Mouse (Mus musculus) adrenal gland, adult (tissue): ENCODE measurements around the gene Soga1.

Source experiments
- DNase-seq, 2 experiments: peaks; one replicate each; pipeline ENCODE4 v3.0.0; 2022 to 2023; ENCODE audit warnings: low spot score in 1 of 2; ENCODE audit not compliant: inconsistent age in 2 of 2

The Soga1 gene

DNA sequence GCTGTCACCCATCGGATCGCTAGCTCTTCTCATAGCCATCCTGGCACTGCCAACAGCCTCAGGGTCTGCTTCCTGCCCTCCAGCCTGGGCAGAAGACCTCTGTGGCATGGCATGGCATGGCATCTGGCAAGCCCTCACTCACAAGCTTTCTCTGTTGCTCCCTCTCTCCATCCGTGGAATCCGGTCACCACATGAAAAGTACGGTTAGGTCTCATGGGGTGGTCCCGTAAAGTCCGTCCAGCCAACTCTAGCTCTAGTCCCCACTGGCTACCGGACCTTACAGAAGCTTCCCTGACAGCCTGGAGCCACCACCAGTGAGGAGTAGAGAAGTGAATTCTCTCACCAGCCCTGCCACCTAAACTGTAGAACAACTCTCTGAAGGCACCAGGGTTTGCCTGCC, 2.3 kb upstream of the Soga1 start:
- no peak for DNase-seq

DNA sequence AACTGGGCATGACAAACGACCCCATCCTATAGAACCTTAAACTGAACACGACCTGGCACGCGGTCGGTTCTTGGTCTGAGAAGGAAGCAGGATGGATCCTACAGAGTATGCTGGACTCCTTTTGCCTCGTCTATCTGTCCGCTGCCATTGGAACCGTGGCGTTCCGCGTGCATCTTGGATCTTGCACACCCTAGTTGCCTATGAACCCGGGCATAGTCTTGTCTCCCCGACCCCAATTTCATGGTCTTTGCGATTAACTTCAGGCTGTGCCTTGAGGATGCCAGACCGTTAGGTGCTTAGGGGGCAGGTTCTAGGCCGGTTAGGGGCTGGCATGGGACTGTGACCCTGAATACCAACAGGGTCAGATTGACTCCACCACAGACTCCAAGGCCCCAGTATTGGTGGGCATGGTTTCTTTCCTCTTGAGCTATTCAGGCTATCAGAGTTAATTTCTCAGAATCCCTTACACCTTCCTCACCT, 687 bp upstream of the Soga1 start:
- no peak for DNase-seq

DNA sequence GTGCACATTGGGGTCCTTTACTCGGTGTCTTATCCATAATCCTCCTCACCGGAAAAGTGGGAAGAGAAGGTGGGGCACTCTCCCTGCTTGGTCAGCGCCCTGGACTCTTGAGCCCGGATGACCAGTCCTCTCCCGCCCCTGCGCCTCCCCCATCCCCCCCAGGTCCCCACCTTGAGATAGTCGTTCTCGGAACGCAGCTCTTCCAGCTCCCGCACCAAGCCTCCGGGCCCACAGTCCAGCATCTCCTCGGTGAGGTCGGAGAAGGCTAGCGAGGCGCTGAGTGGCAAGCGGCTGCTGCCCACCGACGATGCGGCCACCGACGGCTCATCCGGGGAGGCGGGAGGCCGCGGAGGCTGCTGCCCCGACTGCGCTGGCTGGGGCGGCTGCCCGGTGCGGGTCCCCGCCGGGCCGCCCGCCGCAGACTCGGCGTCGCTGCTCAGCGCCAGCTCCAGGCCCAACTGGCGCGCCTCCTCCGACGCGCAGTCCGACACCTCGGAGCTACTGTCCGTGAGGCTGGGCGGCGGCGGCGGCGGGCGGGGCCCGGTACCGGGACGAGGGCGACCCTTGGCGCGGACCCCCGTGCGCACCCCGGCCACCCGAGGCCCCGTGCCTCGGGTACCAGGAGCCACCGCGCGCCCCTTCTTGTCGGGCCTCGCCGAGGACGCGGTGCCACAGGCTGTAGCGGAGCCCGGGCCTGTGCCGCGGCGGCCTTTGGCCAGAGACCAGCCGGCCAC, 828 bp downstream of the Soga1 start:
- DNase-seq: peak; percentile 56 to 88

DNA sequence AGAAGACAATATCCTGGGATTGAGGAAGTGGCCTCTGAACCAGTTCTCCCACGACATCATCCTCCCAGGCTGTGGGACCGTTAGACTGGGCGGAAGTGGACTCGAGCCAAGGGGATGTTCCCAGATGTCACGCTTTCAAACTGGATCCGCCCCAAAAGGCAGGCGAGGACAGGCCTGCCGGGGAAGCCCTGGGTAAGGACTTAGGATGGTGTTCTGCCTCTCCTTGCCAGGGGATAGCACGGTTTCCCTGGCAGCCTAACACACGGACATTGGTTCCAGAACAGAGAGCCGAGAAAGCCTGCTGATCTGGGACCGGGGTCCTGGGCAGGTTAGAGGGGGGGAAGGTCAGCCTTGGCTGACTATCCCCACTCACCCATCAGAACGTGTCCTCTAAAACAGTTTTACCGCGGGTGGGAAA, 1.4 kb downstream of the Soga1 start:
- peak; percentile 93 to 97 for DNase-seq

DNA sequence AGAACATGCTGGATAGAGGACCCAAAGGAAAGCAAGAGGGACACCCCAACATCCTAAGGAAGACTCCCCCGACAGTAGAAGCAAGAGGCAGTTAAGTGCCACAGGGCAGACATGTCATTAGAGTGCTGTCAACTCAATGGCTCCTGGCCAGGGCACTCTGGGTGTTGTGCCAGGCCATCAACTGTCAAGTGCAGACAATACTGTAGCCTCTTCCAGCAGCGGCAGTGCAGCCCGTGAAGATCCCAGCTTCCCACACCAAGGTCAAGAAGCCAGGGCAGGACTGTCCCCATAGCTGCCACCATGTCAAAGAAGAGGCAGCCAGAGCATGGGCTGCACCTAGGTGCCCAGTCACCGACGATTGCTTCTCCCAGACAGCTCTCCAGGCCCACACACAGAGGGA, 1.9 kb downstream of the Soga1 start:
- peak; percentile 79 to 88 for DNase-seq

DNA sequence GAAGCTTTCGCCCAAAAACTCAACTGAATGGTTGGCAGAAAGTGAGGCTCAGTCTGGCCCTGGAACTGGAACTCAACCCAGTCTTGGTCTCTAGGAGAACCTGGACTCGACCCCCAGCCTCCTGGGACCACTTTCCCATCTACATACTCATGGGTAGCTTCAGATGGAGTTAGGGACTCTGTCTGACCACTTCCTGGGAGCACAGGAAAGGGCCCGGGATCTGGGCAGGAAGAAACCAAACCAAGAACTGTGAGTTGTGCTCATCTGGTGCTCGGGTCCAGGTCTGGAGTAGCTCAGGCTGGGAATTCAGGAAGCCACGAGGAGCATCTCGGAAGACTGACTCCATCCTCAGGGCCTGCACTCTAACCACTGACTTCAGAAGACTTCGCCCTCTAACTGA, 2.5 kb downstream of the Soga1 start:
- DNase-seq: peak in 1 of 2 experiments; percentile 43

DNA sequence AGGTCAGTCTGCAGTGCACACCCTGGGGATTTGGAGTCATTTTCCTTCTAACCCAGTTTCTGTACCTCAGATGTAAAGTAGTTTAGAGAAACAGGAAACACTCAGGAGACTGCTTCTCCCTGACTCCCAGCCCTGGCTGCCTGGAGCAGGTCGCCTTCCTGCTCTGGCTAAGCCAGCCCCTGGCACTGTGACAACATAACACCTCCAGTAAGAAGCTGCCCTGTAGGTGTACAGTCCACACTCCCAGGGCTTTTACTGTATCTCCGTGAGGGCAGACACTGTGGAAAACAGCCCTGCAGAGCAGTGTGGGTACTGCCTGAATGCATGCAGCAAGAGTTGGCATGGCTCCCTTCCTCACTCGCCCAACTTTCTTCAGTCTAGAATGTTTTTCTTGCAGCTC, 3.4 kb downstream of the Soga1 start:
- peak; percentile 33 to 71 for DNase-seq

DNA sequence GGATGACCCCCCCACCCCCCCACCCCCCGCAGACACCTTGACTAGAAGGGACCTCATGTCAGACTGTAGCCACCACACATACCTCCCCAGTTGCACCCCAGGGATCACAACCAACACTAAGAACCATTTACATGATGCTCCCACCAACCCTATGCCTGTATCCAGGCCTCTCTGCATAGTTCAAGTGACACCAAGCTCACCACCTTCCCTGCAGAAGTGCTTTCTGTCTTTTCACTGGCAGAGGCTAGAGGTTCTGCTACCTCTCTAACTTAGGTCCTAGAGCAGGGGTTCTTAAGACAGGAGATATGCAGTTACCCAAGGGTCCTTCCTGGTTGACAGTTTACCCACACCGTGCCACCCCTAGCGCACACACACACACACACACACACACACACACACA, 3.8 kb downstream of the Soga1 start:
- DNase-seq: peak in 1 of 2 experiments; percentile 47

DNA sequence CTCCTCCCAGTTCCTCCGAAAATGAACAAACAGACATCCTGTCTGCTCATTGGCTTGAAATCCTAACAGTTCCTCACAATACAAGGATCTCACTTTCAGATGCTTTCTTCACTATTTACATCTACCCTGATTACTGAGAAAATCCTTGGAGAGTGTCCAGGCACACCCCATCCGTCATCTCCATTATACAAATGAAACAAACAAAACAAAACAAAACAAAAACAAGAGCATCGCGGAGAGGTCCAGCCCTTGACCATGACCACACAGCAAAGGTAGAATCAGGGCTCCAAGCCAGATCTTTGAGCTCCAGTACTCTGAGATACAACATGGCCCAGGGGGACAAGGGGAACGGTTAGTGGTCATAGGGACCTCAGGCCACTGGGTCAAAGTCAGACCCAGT, 4.3 kb downstream of the Soga1 start:
- DNase-seq: peak in 1 of 2 experiments; percentile 26

DNA sequence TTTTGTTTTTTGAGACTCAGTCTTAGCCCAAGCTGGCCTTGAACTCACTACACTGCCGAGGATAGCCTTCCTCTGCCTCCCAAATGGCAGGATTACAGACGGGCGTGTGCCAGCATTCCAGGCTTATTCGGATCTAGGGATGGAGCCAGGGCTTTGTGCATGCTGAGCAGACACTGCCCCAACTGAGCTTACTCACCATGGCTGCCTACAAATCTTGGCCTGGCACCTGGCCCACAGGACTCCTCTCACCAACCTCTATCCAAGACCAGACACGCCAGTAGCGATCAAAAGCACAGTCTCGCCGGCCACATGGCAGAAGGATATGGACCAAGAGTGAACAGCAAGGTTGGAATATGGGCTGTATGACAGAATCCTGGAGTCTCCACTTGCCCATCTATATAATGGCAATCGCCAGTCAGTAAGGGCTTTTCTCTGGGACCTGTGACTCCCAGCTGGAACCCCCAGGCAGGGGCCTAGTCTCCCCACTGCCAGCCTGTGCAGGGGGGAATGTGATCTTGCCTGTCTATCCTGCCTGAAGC, 4.8 kb downstream of the Soga1 start:
- DNase-seq: peak; percentile 82 to 84

DNA sequence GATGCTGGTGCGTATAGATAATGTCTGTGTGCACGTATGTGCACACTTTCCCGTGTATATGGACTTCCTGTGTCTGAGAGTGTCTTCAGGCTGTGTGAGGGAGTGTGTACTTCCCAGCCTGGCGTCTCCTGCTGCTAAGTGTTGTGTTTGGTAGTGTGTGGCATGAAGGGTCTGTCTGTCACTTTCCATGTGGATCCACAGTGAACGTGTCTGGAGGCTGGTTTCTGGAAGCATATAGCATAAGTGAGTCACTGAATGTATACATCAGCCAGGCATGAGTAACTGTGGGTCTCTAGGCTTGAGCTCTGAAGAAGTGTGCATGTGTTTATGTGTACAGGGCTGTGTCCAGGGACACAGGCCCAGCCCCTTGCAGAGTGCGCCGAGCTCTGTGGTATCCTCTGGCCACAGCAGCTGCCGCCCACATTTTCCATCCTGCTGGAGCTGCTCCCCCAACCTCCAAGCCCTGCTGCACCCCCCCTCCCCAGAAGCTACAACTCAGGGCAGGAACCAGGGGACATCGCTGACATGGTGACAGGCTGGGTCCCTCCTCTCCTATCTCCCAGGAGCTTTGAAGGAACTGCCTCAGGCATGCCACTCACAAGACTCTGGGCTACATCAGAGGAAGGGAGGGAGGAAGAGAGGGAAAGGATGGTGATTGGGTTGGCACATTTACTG, 5.5 kb downstream of the Soga1 start:
- peak; percentile 26 for DNase-seq

DNA sequence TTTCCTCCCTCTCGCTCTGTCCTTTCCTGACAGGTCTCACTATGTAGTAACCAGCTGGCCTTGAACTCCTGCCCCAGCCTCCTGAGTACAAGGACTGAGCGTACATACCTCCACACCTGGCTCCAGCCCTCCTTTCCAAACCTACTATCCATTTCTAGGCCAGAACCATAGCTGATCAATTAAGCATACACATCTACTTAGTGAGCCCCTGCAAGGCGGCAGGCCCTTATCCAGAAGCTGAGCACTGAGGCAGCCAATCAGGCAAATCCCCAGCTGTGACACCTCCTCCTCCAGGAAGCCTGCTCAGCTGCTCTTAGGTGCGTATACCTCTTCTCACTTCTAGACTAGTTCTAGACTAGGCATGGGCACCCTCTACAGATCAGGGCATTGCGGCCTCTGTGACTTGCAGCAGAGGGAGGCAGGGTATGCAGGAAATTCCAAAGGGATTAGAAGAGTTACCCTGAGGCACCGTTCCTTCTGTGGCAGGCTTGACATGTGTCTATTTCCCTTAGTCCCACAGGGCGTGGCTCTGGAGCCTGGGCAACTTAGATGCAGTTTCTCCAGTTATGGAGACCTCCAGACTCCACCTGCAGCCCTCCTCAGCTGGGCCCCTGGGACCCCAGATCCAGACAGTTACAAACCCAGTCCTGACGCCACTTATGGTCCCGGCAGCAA, 6.6 kb downstream of the Soga1 start:
- peak; percentile 34 to 66 for DNase-seq

DNA sequence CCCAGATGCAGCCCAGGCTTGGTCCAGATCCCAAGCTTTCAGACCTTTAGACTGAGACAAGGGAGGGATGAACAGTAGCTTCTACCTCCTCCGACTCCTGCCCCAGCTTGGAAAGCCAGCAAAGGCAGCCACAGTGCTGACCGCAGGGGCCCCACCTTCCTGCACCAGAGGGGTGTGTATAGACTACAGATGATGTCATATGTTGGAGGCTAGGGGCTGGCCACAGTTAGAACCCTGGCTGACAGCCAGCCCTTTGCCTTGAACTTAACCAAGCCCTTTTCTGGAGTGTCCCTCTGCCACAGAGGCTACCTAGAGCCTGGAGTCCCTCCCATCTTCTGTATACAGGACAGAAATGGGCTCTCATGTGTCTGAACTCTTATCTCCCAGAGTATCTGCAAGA, 7.5 kb downstream of the Soga1 start:
- peak; percentile 92 to 95 for DNase-seq

DNA sequence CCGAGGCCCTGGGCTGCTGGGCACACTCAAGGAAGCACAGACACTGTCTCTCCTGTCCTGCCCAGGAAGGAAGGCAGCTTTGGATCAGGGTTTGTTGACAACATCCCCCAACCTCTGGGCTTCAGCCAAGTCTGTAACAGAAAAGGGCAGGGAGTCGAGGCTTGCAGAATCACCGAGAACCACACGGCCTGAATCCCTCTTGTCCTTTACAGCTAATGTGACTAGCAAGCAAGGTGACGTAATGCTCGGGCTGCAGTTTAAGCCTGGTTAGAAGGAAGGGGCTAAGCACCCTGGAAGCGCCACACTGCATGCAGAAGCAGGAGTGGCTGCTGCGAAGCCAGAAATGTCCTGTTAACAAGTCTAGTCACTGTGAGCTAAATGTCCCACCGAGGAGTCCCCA, 8.7 kb downstream of the Soga1 start:
- DNase-seq: peak; percentile 82 to 90

DNA sequence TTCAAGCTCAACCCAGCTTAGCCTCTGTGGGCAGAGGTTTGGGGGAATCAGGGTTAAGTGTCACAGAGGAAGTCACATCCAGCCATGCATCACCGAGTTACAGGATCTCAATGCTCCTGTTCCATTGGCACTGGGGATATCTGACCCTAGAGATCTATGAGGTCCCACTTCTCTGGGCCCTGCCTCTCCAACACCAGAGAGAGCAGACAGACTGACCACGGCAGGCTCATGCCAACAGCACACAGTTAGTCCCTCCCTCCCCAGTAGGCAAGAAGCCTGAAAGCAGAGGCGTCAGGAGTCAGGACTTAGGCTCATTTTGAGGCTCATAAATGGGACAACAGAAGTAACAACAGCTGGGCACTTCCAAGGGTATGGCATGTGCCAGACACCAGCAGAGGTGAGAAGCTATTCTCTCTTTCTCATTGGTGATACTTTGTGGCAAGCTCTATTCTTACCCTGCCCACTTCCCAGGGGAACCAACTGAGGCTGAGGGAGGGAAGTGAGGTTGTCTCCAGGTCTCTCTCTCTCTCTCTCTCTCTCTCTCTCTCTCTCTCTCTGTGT, 9.2 kb downstream of the Soga1 start:
- peak; percentile 28 to 69 for DNase-seq

DNA sequence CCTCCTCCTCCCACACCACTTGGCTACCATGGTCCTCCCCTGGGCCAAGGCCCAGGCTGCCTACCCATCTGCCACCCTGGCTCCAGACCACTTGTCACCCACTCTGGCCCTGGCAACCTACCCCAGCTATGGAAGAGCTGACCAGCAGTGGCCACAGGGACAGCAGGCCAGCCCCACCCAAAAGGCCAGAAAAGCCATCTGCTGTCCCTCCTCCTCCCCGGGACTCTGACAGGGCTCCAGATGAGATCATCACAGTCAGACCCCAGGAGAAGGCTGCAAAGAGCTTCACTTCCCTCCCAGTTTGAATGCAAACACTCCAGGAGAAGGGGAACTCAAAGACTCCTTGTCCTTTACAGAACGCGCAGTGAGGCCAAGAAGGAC, 9.7 kb downstream of the Soga1 start:
- DNase-seq: no peak

DNA sequence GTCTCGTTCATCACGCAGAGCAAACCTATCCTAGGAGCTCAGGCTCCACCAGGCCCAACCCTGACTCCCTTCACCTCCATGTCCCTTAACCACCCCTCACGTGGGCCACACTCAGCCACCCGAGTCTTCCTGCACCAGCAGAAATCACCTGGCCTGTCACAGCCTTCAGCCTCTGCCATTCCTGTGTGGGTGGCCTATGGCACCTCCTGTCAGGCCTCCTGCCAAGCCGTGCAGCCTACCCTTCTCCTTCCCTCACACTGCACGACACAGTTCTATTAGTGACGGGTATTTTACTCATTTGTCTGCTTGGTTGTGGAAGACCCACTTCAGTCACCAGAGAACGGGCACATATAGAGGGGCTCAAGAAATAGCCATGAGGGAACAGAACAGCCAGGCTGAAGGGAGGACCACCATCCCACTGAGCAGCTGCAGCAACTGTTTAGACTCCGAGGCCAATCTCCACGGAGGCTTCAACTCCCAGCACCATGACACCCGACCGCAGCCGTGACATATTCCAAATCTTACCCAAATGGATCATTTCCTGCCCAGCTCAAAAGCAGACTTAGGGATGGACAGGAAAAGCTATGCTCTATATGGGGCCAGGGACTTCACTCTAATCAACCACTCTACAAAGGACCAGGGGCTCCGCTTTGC, 10.2 kb downstream of the Soga1 start:
- peak; percentile 34 to 47 for DNase-seq

DNA sequence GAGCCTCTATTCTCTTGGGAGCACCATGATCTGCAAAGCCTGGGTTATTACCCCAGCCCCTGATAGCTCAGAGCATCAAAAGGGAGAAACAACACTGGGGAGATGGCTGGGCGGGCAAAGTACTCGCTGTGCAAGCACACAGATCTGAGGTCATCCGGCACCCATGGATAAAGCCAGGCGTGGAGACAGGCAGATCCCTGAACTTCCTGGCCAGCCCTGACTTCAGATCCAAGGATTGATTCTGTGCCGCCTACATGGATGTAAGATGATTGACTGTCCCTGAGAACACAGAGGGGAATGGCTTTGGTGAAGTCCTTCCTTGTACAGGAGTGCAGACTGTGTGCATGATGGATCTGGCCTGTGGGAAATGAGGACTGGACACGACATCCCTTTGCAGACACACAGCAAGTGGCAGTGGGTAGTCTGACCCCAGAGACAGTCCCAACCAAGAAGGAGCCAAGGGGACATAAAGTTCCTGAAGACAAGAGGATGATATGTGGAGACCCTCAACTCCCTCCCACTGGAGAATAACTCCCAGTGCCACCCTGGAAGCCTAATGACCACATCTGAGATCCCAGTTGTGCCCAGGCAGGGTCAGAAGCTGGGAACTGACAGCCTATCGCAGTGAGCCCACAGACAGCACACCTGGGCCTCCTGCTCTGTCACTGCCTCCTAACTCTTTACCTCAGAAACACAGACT, 12.2 kb downstream of the Soga1 start:
- DNase-seq: peak; percentile 18 to 33

DNA sequence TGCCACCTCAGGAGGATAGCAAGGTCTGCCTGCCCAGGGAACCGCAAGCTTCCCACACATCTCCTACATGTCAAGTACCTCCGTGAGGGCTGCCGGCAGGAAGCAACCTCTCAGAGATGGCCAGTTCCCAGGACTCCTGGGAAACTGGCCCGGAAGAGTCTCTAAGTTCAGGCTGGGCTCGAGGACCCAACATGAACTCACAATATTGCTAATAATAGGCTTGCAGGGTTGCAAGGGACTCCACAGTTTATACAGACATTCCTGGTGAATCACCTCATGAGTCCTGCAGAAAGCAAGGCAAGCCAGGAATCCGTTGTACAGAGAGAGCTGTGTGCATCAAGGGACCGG, 13.2 kb downstream of the Soga1 start:
- peak; percentile 39 to 68 for DNase-seq
